Mouse (Mus musculus) brown adipose tissue, adult 24 weeks (tissue): ENCODE data around the gene Decr2. TPM values are rescaled to one million over a fixed set of nuclear protein-coding genes. Genes with fewer than 3 reads are reported as not detected.

ENCODE experiments used
- H3K27ac ChIP-seq: fragments of 200-500 bp; replicated peaks from 2 replicates; pipeline ENCODE4 v1.5.1; 2012; ENCODE audit warnings: low read depth, mild to moderate bottlenecking, low read length
- H3K4me1 ChIP-seq: fragments of 200-500 bp; 2 replicates; pipeline ENCODE4 v1.6.1; 2012; ENCODE audit warnings: low read length, mixed read lengths; ENCODE audit not compliant: control insufficient read depth, insufficient read depth, insufficient read length
- H3K4me3 ChIP-seq: fragments of 200-500 bp; 2 replicates; pipeline ENCODE4 v1.5.1; 2012; ENCODE audit warnings: low read depth, mild to moderate bottlenecking, low read length, moderate library complexity; ENCODE audit not compliant: insufficient read depth
- polyA plus RNA-seq: library from polyadenylated mRNA; stranded (reverse); fragments of >200 nt; gene quantifications from 2 replicates; pipeline ENCODE4 v1.2.4, GENCODE M21; 2012; ENCODE audit not compliant: missing spikeins, insufficient read depth, insufficient read length

The Decr2 gene
- polyA plus RNA-seq, 1 experiment, result 53.1 TPM

- Histone ChIP-seq H3K4me3 (peak within 1 kb of the TSS; percentile 87), H3K27ac (no peak within 1 kb of the TSS), H3K4me1 (no peaks in the 10 kb centered on the region)
Measured at GRCm38 (mm10) chr17:26095121-26095740, 5.1 kb upstream of the Decr2 start, which contains the start of gene Nme4. TSS of gene Nme4 (minus strand) at chr17:26095602.

GRCm38 (mm10) chr17:26094531-26095110 is 4.5 kb upstream of the Decr2 start:
- peak overlapping the region; percentile 87 for H3K4me3 ChIP-seq
- no peak overlapping the region for H3K27ac ChIP-seq
- no peaks in the 10 kb centered on the region for H3K4me1 ChIP-seq

- H3K27ac ChIP-seq, result no peak overlapping the region
- no peaks in the 10 kb centered on the region for H3K4me1 ChIP-seq
- no peak overlapping the region for H3K4me3 ChIP-seq
Measured at GRCm38 (mm10) chr17:26087059-26087564, 3.0 kb downstream of the Decr2 start.

GRCm38 (mm10) chr17:26080867-26081266 is 9.3 kb downstream of the Decr2 start:
- H3K4me3 ChIP-seq, result no peak overlapping the region
- H3K27ac ChIP-seq, result no peak overlapping the region
- H3K4me1 ChIP-seq, result no peaks in the 10 kb centered on the region

- Histone ChIP-seq H3K4me1 (no peaks in the 10 kb centered on the region), H3K4me3 (no peak overlapping the region), H3K27ac (no peak overlapping the region)
Measured at GRCm38 (mm10) chr17:26078851-26079250, 11.3 kb downstream of the Decr2 start.

- H3K27ac ChIP-seq, result no peak overlapping the region
- no peak overlapping the region for H3K4me3 ChIP-seq
- H3K4me1 ChIP-seq, result no peaks in the 10 kb centered on the region
Measured at GRCm38 (mm10) chr17:26075246-26075645, 14.9 kb downstream of the Decr2 start.

- H3K27ac ChIP-seq, result no peak overlapping the region
- peaks cover 15% of the 10 kb centered on the region for H3K4me1 ChIP-seq
- H3K4me3 ChIP-seq, result peak overlapping the region; percentile 80
Measured at GRCm38 (mm10) chr17:26070136-26070535, 20.0 kb downstream of the Decr2 start.

- peak within 1 kb of the TSS; percentile 11; the same call in 1 of the 2 replicates for H3K27ac ChIP-seq
- H3K4me3 ChIP-seq, result peak within 1 kb of the TSS; percentile 80
- H3K4me1 ChIP-seq, result peaks cover 20% of the 10 kb centered on the region
Measured at GRCm38 (mm10) chr17:26068831-26069739, 21.1 kb downstream of the Decr2 start, which contains the start of gene Rab11fip3. TSS of gene Rab11fip3 (minus strand) at chr17:26069555.

- Histone ChIP-seq H3K4me3 (peak overlapping the region; percentile 80), H3K4me1 (peaks cover 20% of the 10 kb centered on the region), H3K27ac (no peak overlapping the region)
Measured at GRCm38 (mm10) chr17:26068024-26068830, 21.9 kb downstream of the Decr2 start.

GRCm38 (mm10) chr17:26066488-26067020 is 23.6 kb downstream of the Decr2 start:
- H3K27ac ChIP-seq, result no peak overlapping the region
- no peak overlapping the region; the same call in 1 of the 2 replicates for H3K4me3 ChIP-seq
- peaks cover 20% of the 10 kb centered on the region for H3K4me1 ChIP-seq

GRCm38 (mm10) chr17:26064916-26065315 is 25.2 kb downstream of the Decr2 start:
- Histone ChIP-seq H3K4me3 (no peak overlapping the region), H3K4me1 (peaks cover 20% of the 10 kb centered on the region), H3K27ac (no peak overlapping the region)

GRCm38 (mm10) chr17:26057787-26058567 is 32.2 kb downstream of the Decr2 start:
- Histone ChIP-seq H3K4me3 (no peak overlapping the region), H3K4me1 (no peaks in the 10 kb centered on the region), H3K27ac (no peak overlapping the region)

GRCm38 (mm10) chr17:26057278-26057677 is 32.9 kb downstream of the Decr2 start:
- H3K27ac ChIP-seq, result no peak overlapping the region
- no peaks in the 10 kb centered on the region for H3K4me1 ChIP-seq
- no peak overlapping the region for H3K4me3 ChIP-seq

- no peak overlapping the region for H3K27ac ChIP-seq
Measured at GRCm38 (mm10) chr17:26055164-26055563, 35.0 kb downstream of the Decr2 start.

More at GRCm38 (mm10) chr17:26055164-26055563, 35.0 kb downstream of the Decr2 start:
- Histone ChIP-seq H3K4me3 (no peak overlapping the region), H3K4me1 (no peaks in the 10 kb centered on the region)
